ENCODE assay signal across 9 mouse cellular contexts in genomic region chr11:121047826-121048399, GRCm38 (mm10). TPM values are rescaled to one million over a fixed set of nuclear protein-coding genes. Genes with fewer than 3 reads are reported as not detected.
DNase-seq lines count a peak whose midpoint lies in the region; ATAC-seq and TF ChIP-seq lines count a peak whose summit lies in the region.
"Had no signal": no experiment of that assay in that cellular context is flagged by ENCODE, and none has a peak within 500 bp of the region (broad histone marks: within the 10 kb centered on the region; RNA-seq: fewer than 3 reads in every experiment).

No protein-coding gene starts in this region.

- peak; percentile 70 for TF ChIP-seq CTCF in layer of hippocampus, adult 2 months (conservative IDR thresholded peaks at IDR 0.05)
- TF ChIP-seq CTCF in E14TG2a.4 (conservative IDR thresholded peaks at IDR 0.05; ENCODE audit: low read length) = peak; percentile 56

- H3K36me3 ChIP-seq in E14TG2a.4 (ENCODE audit: insufficient read depth, low read length) = no peaks in the 10 kb centered on the region
- H3K36me3 ChIP-seq in limb, embryonic 11.5 days (ENCODE audit: control insufficient read depth, insufficient read depth, low read length) = no peaks in the 10 kb centered on the region
- H3K36me3 ChIP-seq: lung, embryonic 15.5 days had no signal

- H3K4me2 ChIP-seq in limb, embryonic 11.5 days (ENCODE audit: low read depth, severe bottlenecking) = no peak overlapping the region
- H3K4me2 ChIP-seq: lung, embryonic 15.5 days had no signal

- no peak overlapping the region for H3K4me3 ChIP-seq in layer of hippocampus, adult 2 months
- H3K4me3 ChIP-seq in E14TG2a.4 (replicated peaks; ENCODE audit: low read length) = no peak overlapping the region
- no peak overlapping the region for H3K4me3 ChIP-seq in limb, embryonic 11.5 days (ENCODE audit: low read depth, low read length)
- H3K4me3 ChIP-seq: lung, embryonic 15.5 days had no signal

- DNase-seq in layer of hippocampus, adult 2 months (ENCODE audit: low spot score in 2 of 2) = no peak
- DNase-seq in layer of hippocampus, postnatal 36 days = no peak
- peak; percentile 50 for DNase-seq in R1 (ENCODE audit: low read depth, low spot score)
- peak; percentile 59 for DNase-seq in limb, embryonic 11.5 days (ENCODE audit: low spot score)
- no peak for DNase-seq in spleen, postnatal 36 days (ENCODE audit: low spot score in 2 of 2)
- DNase-seq in ovary, postnatal 14 days (ENCODE audit: low spot score) = no peak
- DNase-seq: thymus, adult 2 months had no signal

- H3K9ac ChIP-seq in limb, embryonic 11.5 days (ENCODE audit: low read length) = no peak overlapping the region
- H3K9ac ChIP-seq: lung, embryonic 15.5 days had no signal

- no peak for ATAC-seq in limb, embryonic 11.5 days (ENCODE audit: insufficient number of reproducible peaks, low FRiP score, low TSS enrichment, low read depth)

- no peak overlapping the region for H3K27ac ChIP-seq in layer of hippocampus, adult 2 months
- no peak overlapping the region for H3K27ac ChIP-seq in limb, embryonic 11.5 days (replicated peaks; ENCODE audit: low read depth, low read length)
- H3K27ac ChIP-seq: lung, embryonic 15.5 days had no signal

- no peaks in the 10 kb centered on the region; the same call in 1 of the 2 replicates for H3K4me1 ChIP-seq in E14TG2a.4 (replicated peaks; ENCODE audit: low read depth, low read length)
- H3K4me1 ChIP-seq in limb, embryonic 11.5 days (ENCODE audit: control insufficient read depth, insufficient read depth, low read length) = no peaks in the 10 kb centered on the region

- peaks cover 4% of the 10 kb centered on the region; the same call in 1 of the 2 replicates for H3K27me3 ChIP-seq in E14TG2a.4 (ENCODE audit: insufficient read depth, low read length)
- H3K27me3 ChIP-seq in limb, embryonic 11.5 days (ENCODE audit: control insufficient read depth, insufficient read depth, low read length) = no peaks in the 10 kb centered on the region
- H3K27me3 ChIP-seq: lung, embryonic 15.5 days had no signal

- WGBS in limb, embryonic 11.5 days = 19% methylated on average over 2 of the region's 2 CpGs

- H3K9me3 ChIP-seq in E14TG2a.4 (ENCODE audit: low read length) = no peaks in the 10 kb centered on the region
- no peaks in the 10 kb centered on the region for H3K9me3 ChIP-seq in limb, embryonic 11.5 days (ENCODE audit: control insufficient read depth, low read length)
- H3K9me3 ChIP-seq: lung, embryonic 15.5 days had no signal

RNA-seq across cellular contexts. Expression of gene Cd7, which starts 8.7 kb away (rescaled TPM):
- total RNA-seq in layer of hippocampus, adult 2 months (2021) = not detected
- not detected for total RNA-seq in layer of hippocampus, postnatal 36 days (2021)
- 0.47 TPM in 1 of 2 replicates, not detected in the other for polyA plus RNA-seq in limb, embryonic 11.5 days (2014; fragmentation: Nextera tagmentation; extraction: Ambion mirVana)

RNA-seq across cellular contexts. Expression of gene Sectm1b, which starts 15.5 kb away (rescaled TPM):
- total RNA-seq in layer of hippocampus, adult 2 months (2021) = not detected
- not detected for total RNA-seq in layer of hippocampus, postnatal 36 days (2021)
- not detected in 2 replicates for polyA plus RNA-seq in limb, embryonic 11.5 days (2014; fragmentation: Nextera tagmentation; extraction: Ambion mirVana)
- polyA plus RNA-seq: lung, embryonic 15.5 days had no signal

RNA-seq across cellular contexts. Expression of gene Sectm1a, which starts 33.1 kb away (rescaled TPM):
- total RNA-seq in layer of hippocampus, adult 2 months (2021) = not detected
- total RNA-seq in layer of hippocampus, postnatal 36 days (2021) = not detected
- not detected in 2 replicates for polyA plus RNA-seq in limb, embryonic 11.5 days (2014; fragmentation: Nextera tagmentation; extraction: Ambion mirVana)

RNA-seq across cellular contexts. Expression of gene Csnk1d, which starts 56.8 kb away (rescaled TPM):
- total RNA-seq in layer of hippocampus, adult 2 months (2021) = 100 to 1,000 TPM; 133 to 136 TPM
- 100 to 1,000 TPM; 129 to 137 TPM for total RNA-seq in layer of hippocampus, postnatal 36 days (2021)
- polyA plus RNA-seq in limb, embryonic 11.5 days (2014; fragmentation: Nextera tagmentation; extraction: Ambion mirVana) = 67.1 and 84.5 TPM in 2 replicates

Comparison
In these comparisons a context has a peak if more than half of its experiments do, and no peak if none do; other contexts are left out.
1. DNase-seq: peak in R1 (single experiment) and limb, embryonic 11.5 days (single experiment); none in layer of hippocampus, adult 2 months (0 of 2), layer of hippocampus, postnatal 36 days (0 of 2), spleen, postnatal 36 days (0 of 2) and ovary, postnatal 14 days (single experiment).